Mouse (Mus musculus) cerebellum, adult (tissue): ENCODE measurements around the gene Ahcyl2.

Experiments used
- ATAC-seq: cut with Nextera tagmentation; 2 replicates; pipeline ENCODE4 v1.9.2; 2017; ENCODE audit warnings: mild to moderate bottlenecking, moderate library complexity, mixed read lengths; ENCODE audit not compliant: insufficient number of reproducible peaks, low FRiP score, low TSS enrichment

The Ahcyl2 gene

GRCm38 (mm10) chr6:29896976-29897375 lies 129.2 kb downstream of the Ahcyl2 start:
- ATAC-seq: no peak

GRCm38 (mm10) chr6:29901450-29901849 lies 133.6 kb downstream of the Ahcyl2 start:
- ATAC-seq: no peak

- ATAC-seq: no peak
Observed at GRCm38 (mm10) chr6:29902256-29902655, 134.4 kb downstream of the Ahcyl2 start.

- ATAC-seq: no peak
Observed at GRCm38 (mm10) chr6:29903343-29903914, 135.6 kb downstream of the Ahcyl2 start.

GRCm38 (mm10) chr6:29904281-29904680 lies 136.5 kb downstream of the Ahcyl2 start:
- no peak for ATAC-seq

GRCm38 (mm10) chr6:29910631-29911030 lies 142.8 kb downstream of the Ahcyl2 start:
- no peak for ATAC-seq

GRCm38 (mm10) chr6:29913673-29914072 lies 145.9 kb downstream of the Ahcyl2 start:
- no peak for ATAC-seq

- no peak for ATAC-seq
Observed at GRCm38 (mm10) chr6:29914136-29914535, 146.3 kb downstream of the Ahcyl2 start.

- no peak for ATAC-seq
Observed at GRCm38 (mm10) chr6:29915836-29916235, 148.0 kb downstream of the Ahcyl2 start.

- peak; percentile 93 for ATAC-seq
Observed at GRCm38 (mm10) chr6:29916530-29917382, 148.9 kb downstream of the Ahcyl2 start, which contains the start of gene Strip2. Gene Strip2, plus strand, starts transcription at chr6:29917012.

GRCm38 (mm10) chr6:29917383-29917720 lies 149.5 kb downstream of the Ahcyl2 start:
- ATAC-seq: peak; percentile 66

GRCm38 (mm10) chr6:29917947-29918346 lies 150.1 kb downstream of the Ahcyl2 start:
- no peak for ATAC-seq

GRCm38 (mm10) chr6:29923501-29923900 lies 155.7 kb downstream of the Ahcyl2 start:
- ATAC-seq: peak; percentile 94

GRCm38 (mm10) chr6:29925594-29926219 lies 157.9 kb downstream of the Ahcyl2 start:
- no peak for ATAC-seq

GRCm38 (mm10) chr6:29930087-29930486 lies 162.3 kb downstream of the Ahcyl2 start:
- ATAC-seq: no peak

GRCm38 (mm10) chr6:29930665-29931064 lies 162.9 kb downstream of the Ahcyl2 start:
- ATAC-seq: no peak

GRCm38 (mm10) chr6:29931181-29931580 lies 163.4 kb downstream of the Ahcyl2 start:
- no peak for ATAC-seq

GRCm38 (mm10) chr6:29935741-29936140 lies 167.9 kb downstream of the Ahcyl2 start:
- no peak for ATAC-seq

- ATAC-seq: no peak
Observed at GRCm38 (mm10) chr6:29940428-29940827, 172.6 kb downstream of the Ahcyl2 start.

- no peak for ATAC-seq
Observed at GRCm38 (mm10) chr6:29941036-29941435, 173.2 kb downstream of the Ahcyl2 start.

- no peak for ATAC-seq
Observed at GRCm38 (mm10) chr6:29944465-29944864, 176.7 kb downstream of the Ahcyl2 start.
